Mouse (Mus musculus) bone marrow, adult 2 months (tissue): Measurements from ENCODE around the gene Sox5.

Source experiments
- CTCF ChIP-seq: fragments of 200-500 bp; IDR thresholded peaks from 2 replicates; pipeline ENCODE4 v1.5.1; 2011; ENCODE audit warnings: low read length, control low read depth; ENCODE audit not compliant: control insufficient read depth, insufficient read depth
- POLR2A ChIP-seq: fragments of 200-500 bp; IDR thresholded peaks from 2 replicates; pipeline ENCODE4 v1.6.1; 2011; ENCODE audit warnings: low read depth, mild to moderate bottlenecking, control low read depth, low read length, borderline replicate concordance; ENCODE audit not compliant: control insufficient read depth

DNA sequence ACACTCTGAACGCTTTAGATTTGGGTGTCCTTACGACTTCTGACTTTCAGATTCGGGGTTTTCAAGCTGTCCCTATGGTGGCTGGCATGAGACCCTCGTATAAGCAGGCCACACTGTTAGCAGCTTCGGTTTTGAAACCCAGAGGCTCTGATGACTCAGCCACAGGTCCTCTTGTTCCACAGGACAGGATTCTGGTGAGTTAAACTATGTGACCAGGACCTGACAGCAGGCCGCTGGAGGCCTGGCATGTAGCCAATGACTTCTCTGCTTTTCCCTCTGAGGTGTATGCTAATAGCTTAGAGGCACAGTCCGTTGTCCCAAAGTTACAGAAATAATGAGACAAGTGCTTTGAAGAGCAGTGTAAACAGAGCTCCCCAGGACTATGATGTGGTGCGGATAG, 268.0 kb downstream of the Sox5 start:
- TF ChIP-seq CTCF (no peak), POLR2A (no peak)
